8 mouse cellular contexts compared by ENCODE assay signal in the genomic region with DNA sequence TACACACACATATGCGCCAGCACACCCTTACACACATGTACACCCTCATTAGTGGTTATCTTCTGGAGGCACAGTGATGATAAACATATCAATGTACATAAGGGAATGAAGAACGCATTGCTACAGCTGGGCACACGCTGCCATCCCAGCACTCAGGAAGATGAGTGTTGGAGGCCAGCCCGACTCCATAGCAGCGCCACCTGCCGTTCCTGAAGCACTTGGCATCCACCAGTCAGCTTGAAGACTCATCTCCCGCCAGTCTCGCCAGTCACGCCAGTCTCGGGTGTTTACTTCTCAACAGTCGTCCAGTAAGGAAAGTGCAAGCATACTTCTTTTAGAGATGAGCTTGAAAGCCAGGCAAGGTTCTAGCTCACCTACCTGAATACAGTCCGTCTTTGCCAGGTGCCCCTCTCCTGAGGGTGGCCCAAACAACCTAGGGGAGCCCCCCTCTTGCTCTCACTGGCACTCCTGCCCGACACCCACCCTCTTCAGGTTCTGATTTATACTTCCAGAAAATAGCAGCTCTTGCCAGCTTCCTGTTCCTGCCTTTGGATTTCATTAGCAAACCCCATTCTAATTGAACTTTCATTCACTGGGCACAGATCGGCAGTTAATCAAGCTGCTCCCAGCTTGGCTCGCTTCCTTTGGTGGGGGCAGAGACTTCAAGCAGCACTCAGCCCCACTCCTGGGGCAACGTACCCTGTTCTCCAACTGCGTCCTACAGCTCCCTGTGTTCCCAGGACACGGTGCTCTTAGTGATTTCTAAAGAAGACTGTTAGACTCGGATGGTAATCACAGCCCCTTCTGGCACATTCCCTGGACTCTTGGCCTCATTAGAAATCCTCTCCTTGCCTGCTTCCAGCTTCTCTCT.
A peak's percentile ranks its signal among the peaks of the same experiment; 100 is the strongest.
DNase-seq lines count a peak whose midpoint lies in the region; ATAC-seq and TF ChIP-seq lines count a peak whose summit lies in the region.

No protein-coding gene starts in this region.

- peak; percentile 15 for DNase-seq in liver, postnatal 0 days
- peak; percentile 57 for DNase-seq in adrenal gland, postnatal 10 days
- DNase-seq in kidney, postnatal 25 days = peak; percentile 40 to 48
- DNase-seq in lung, embryonic 14.5 days = peak; percentile 27
- peak; percentile 87 to 89 for DNase-seq in right cerebral cortex, postnatal 10 days (ENCODE audit: low spot score in 2 of 2)
- DNase-seq in thymus, postnatal 0 days (ENCODE audit: low spot score) = no peak

- ATAC-seq in liver, postnatal 0 days = no peak
- no peak for ATAC-seq in liver, embryonic 12.5 days
- ATAC-seq in forebrain, embryonic 13.5 days = peak; percentile 85
- no peak for ATAC-seq in lung, embryonic 14.5 days (ENCODE audit: insufficient read depth)

- H3K27ac ChIP-seq in liver, postnatal 0 days (ENCODE audit: low read depth) = no peak overlapping the region
- no peak overlapping the region for H3K27ac ChIP-seq in liver, embryonic 12.5 days
- H3K27ac ChIP-seq in forebrain, embryonic 13.5 days = peak overlapping the region; percentile 66; the same call in 1 of the 2 replicates
- no peak overlapping the region for H3K27ac ChIP-seq in lung, embryonic 14.5 days (ENCODE audit: low read depth)

- no peak for TF ChIP-seq EP300 in liver, postnatal 0 days (IDR thresholded peaks at IDR 0.05; ENCODE audit: low read depth)

- H3K27me3 ChIP-seq in liver, postnatal 0 days (ENCODE audit: insufficient read depth, low read length) = no peaks in the 10 kb centered on the region
- H3K27me3 ChIP-seq in liver, embryonic 12.5 days (replicated peaks) = no peaks in the 10 kb centered on the region
- H3K27me3 ChIP-seq in forebrain, embryonic 13.5 days = no peaks in the 10 kb centered on the region
- H3K27me3 ChIP-seq in lung, embryonic 14.5 days (ENCODE audit: insufficient read depth, low read length) = no peaks in the 10 kb centered on the region

- H3K4me3 ChIP-seq in liver, postnatal 0 days (ENCODE audit: low read depth, low read length) = no peak overlapping the region
- no peak overlapping the region for H3K4me3 ChIP-seq in liver, embryonic 12.5 days
- no peak overlapping the region for H3K4me3 ChIP-seq in forebrain, embryonic 13.5 days
- no peak overlapping the region for H3K4me3 ChIP-seq in lung, embryonic 14.5 days (ENCODE audit: low read depth, low read length)

- no peak overlapping the region for H3K4me2 ChIP-seq in liver, postnatal 0 days (ENCODE audit: low read depth, low read length)
- H3K4me2 ChIP-seq in liver, embryonic 12.5 days = no peak overlapping the region
- H3K4me2 ChIP-seq in forebrain, embryonic 13.5 days = peak overlapping the region; percentile 45
- no peak overlapping the region for H3K4me2 ChIP-seq in lung, embryonic 14.5 days

- TF ChIP-seq CTCF in liver, postnatal 0 days (IDR thresholded peaks at IDR 0.05; ENCODE audit: low read depth) = peak; percentile 32; the same call in 1 of the 2 replicates
- peak; percentile 38 for TF ChIP-seq CTCF in lung, embryonic 14.5 days (IDR thresholded peaks at IDR 0.05; ENCODE audit: low read depth)

- no peaks in the 10 kb centered on the region for H3K36me3 ChIP-seq in liver, postnatal 0 days (replicated peaks; ENCODE audit: insufficient read depth, low read length)
- H3K36me3 ChIP-seq in liver, embryonic 12.5 days = no peaks in the 10 kb centered on the region
- no peaks in the 10 kb centered on the region for H3K36me3 ChIP-seq in forebrain, embryonic 13.5 days (ENCODE audit: poor library complexity, severe bottlenecking)
- H3K36me3 ChIP-seq in lung, embryonic 14.5 days (ENCODE audit: insufficient read depth) = no peaks in the 10 kb centered on the region

- WGBS in liver, postnatal 0 days (ENCODE audit: insufficient replicate concordance) = 51% methylated on average over 19 of the region's 19 CpGs
- WGBS in liver, embryonic 12.5 days (ENCODE audit: insufficient replicate concordance) = 59% methylated on average over 19 of the region's 19 CpGs
- 37% methylated on average over 19 of the region's 19 CpGs for WGBS in forebrain, embryonic 13.5 days
- WGBS in lung, embryonic 14.5 days = 34% methylated on average over 19 of the region's 19 CpGs

- H3K9ac ChIP-seq in liver, postnatal 0 days (replicated peaks) = no peak overlapping the region
- no peak overlapping the region for H3K9ac ChIP-seq in liver, embryonic 12.5 days
- H3K9ac ChIP-seq in forebrain, embryonic 13.5 days = 0 out of 2 replicates have a peak overlapping the region, but pooled peaks have one; percentile 2
- no peak overlapping the region for H3K9ac ChIP-seq in lung, embryonic 14.5 days

- 0 out of 2 replicates have a peak, but pooled peaks cover 3% of the 10 kb centered on the region for H3K9me3 ChIP-seq in liver, postnatal 0 days (ENCODE audit: low read length)
- no peaks in the 10 kb centered on the region for H3K9me3 ChIP-seq in liver, embryonic 12.5 days (replicated peaks)
- H3K9me3 ChIP-seq in forebrain, embryonic 13.5 days (replicated peaks) = 0 out of 2 replicates have a peak, but pooled peaks cover 7% of the 10 kb centered on the region
- H3K9me3 ChIP-seq in lung, embryonic 14.5 days (ENCODE audit: low read depth, low read length) = no peaks in the 10 kb centered on the region

- no peaks in the 10 kb centered on the region for H3K4me1 ChIP-seq in liver, postnatal 0 days (ENCODE audit: insufficient read depth)
- no peaks in the 10 kb centered on the region for H3K4me1 ChIP-seq in liver, embryonic 12.5 days
- peaks cover 18% of the 10 kb centered on the region for H3K4me1 ChIP-seq in forebrain, embryonic 13.5 days
- no peaks in the 10 kb centered on the region for H3K4me1 ChIP-seq in lung, embryonic 14.5 days (ENCODE audit: insufficient read depth)
